Mouse (Mus musculus): ENCODE measurements at regions not wholly inside any gene's neighbourhood (a gene's known extent, or its start where the extent isn't known, plus 50 kb on each side); places are given as distances from the start of the nearest gene placed in this dataset.

- TF ChIP-seq GATA1 (IDR thresholded peaks at IDR 0.05; ENCODE audit: borderline replicate concordance, low read length) (no peak), FLI1 (IDR thresholded peaks at IDR 0.05; ENCODE audit: low read length) (no peak)
Observed at GRCm38 (mm10) chr1:59427204-59427557, 55.0 kb upstream of the Fzd7 start.

Data from megakaryocyte, embryonic 14.5 days (primary cell).